Mouse (Mus musculus) ES-E14 (cell line): Measurements from ENCODE around the gene Slc38a3. TPM values are rescaled to one million over a fixed set of nuclear protein-coding genes. Genes with fewer than 3 reads are reported as not detected.
A peak's percentile ranks its signal among the peaks of the same experiment; 100 is the strongest.

Source experiments
- DNase-seq: peaks from one replicate; pipeline ENCODE4 v3.0.0-alpha.2; 2013; ENCODE audit warnings: low read depth, low spot score
- H3K27ac ChIP-seq: 2 replicates; pipeline ENCODE4 v1.5.1; 2012; ENCODE audit warnings: low read depth, mild to moderate bottlenecking, low read length, moderate library complexity, mixed read lengths; ENCODE audit not compliant: poor library complexity, insufficient read depth, severe bottlenecking
- H3K36me3 ChIP-seq: 2 replicates; pipeline ENCODE4 v1.6.1; 2012; ENCODE audit warnings: mild to moderate bottlenecking, low read length, moderate library complexity, mixed read lengths; ENCODE audit not compliant: control insufficient read depth, poor library complexity, insufficient read depth, severe bottlenecking
- H3K4me1 ChIP-seq, 2 experiments: fragments of 150-350 bp in 1 of 2; sonication (generic) in 1 of 2; 2 replicates each; pipeline ENCODE4 v1.6.1; 2012; ENCODE audit warnings: low read length in 2 of 2, mild to moderate bottlenecking in 1 of 2, mixed read lengths in 1 of 2; ENCODE audit not compliant: control insufficient read depth in 2 of 2, insufficient read depth in 2 of 2, poor library complexity in 1 of 2
- H3K4me3 ChIP-seq, 2 experiments: fragments of 150-350 bp in 1 of 2; sonication (generic) in 1 of 2; 2 replicates each; pipeline ENCODE4 v1.5.1; 2012; ENCODE audit warnings: low read length in 2 of 2, low read depth in 1 of 2, mild to moderate bottlenecking in 1 of 2, mixed read lengths in 1 of 2; ENCODE audit not compliant: insufficient read depth in 1 of 2, poor library complexity in 1 of 2, severe bottlenecking in 1 of 2
- H3K9ac ChIP-seq: 2 replicates; pipeline ENCODE4 v1.6.1; 2012; ENCODE audit warnings: low read depth, mild to moderate bottlenecking, low read length, mixed read lengths; ENCODE audit not compliant: poor library complexity, insufficient read depth, severe bottlenecking
- H3K9me3 ChIP-seq: fragments of 150-350 bp; sonication (generic); 2 replicates; pipeline ENCODE4 v1.6.1; 2012; ENCODE audit warnings: low read depth, mild to moderate bottlenecking, low read length; ENCODE audit not compliant: control insufficient read depth, insufficient read depth
- CHD2 ChIP-seq: IDR thresholded peaks from 2 replicates; pipeline ENCODE4 v1.6.1; 2014; ENCODE audit warnings: mild to moderate bottlenecking, low read depth, low read length, inconsistent platforms
- HCFC1 ChIP-seq: IDR thresholded peaks from 2 replicates; pipeline ENCODE4 v1.6.1; 2012; ENCODE audit warnings: low read length, inconsistent platforms, borderline replicate concordance; ENCODE audit not compliant: insufficient read depth
- MAFK ChIP-seq: IDR thresholded peaks from 2 replicates; pipeline ENCODE4 v1.6.1; 2014; ENCODE audit warnings: mild to moderate bottlenecking, low read depth, low read length, inconsistent platforms; ENCODE audit not compliant: insufficient read depth
- ZC3H11A ChIP-seq: IDR thresholded peaks from 2 replicates; pipeline ENCODE4 v1.6.1; 2012; ENCODE audit warnings: low read depth, mild to moderate bottlenecking, inconsistent platforms, low read length, borderline replicate concordance
- ZNF384 ChIP-seq: IDR thresholded peaks from 2 replicates; pipeline ENCODE4 v1.6.1; 2012; ENCODE audit warnings: low read depth, low read length, inconsistent platforms
- in situ Hi-C, 2 experiments: fragments of 600-800 bp; cut with MboI; formaldehyde crosslinking; loops; one replicate each; pipeline ENCODE4 v1.15.1; 2025; ENCODE audit warnings: low sequenced_read_pairs in 2 of 2, inconsistent platforms in 1 of 2; ENCODE audit not compliant: unreplicated experiment in 2 of 2
- total RNA-seq: library from RNA; depleted of rRNA; stranded (reverse); fragments of 300-350 nt; gene quantifications from 2 replicates; pipeline ENCODE4 v1.2.3, GENCODE M21; 2012

Slc38a3 gene
- total RNA-seq, 1 experiment: 2.9 TPM

GRCm38 (mm10) chr9:107631861-107632260, 37.5 kb downstream of the Slc38a3 start:
- no peak overlapping the region for H3K4me3 ChIP-seq

GRCm38 (mm10) chr9:107631311-107631826, 38.0 kb downstream of the Slc38a3 start:
- in situ Hi-C loops: no loop called here
- no peaks in the 10 kb centered on the region for H3K9me3 ChIP-seq
- TF ChIP-seq ZC3H11A (no peak), MAFK (no peak), ZNF384 (no peak), HCFC1 (no peak), CHD2 (no peak)
- H3K4me3 ChIP-seq: no peak overlapping the region
- H3K9ac ChIP-seq: no peak overlapping the region
- H3K36me3 ChIP-seq: peaks cover 1% of the 10 kb centered on the region; the same call in 1 of the 2 replicates
- H3K27ac ChIP-seq: no peak overlapping the region; the same call in 1 of the 2 replicates
- peaks cover 14 to 45% of the 10 kb centered on the region in 2 experiments; a peak in 3 of 4 replicates for H3K4me1 ChIP-seq
- DNase-seq: no peak

More at GRCm38 (mm10) chr9:107631861-107632260, 37.5 kb downstream of the Slc38a3 start:
- Histone ChIP-seq H3K36me3 (peaks cover 1% of the 10 kb centered on the region; the same call in 1 of the 2 replicates), H3K9me3 (no peaks in the 10 kb centered on the region), H3K27ac (no peak overlapping the region), H3K4me1 (peaks cover 14 to 44% of the 10 kb centered on the region in 2 experiments; a peak in 3 of 4 replicates), H3K9ac (no peak overlapping the region; the same call in 1 of the 2 replicates)
- TF ChIP-seq ZNF384 (no peak), ZC3H11A (no peak), CHD2 (no peak), HCFC1 (no peak), MAFK (no peak)
- no peak for DNase-seq
- in situ Hi-C loops: no loop called here

DNA sequence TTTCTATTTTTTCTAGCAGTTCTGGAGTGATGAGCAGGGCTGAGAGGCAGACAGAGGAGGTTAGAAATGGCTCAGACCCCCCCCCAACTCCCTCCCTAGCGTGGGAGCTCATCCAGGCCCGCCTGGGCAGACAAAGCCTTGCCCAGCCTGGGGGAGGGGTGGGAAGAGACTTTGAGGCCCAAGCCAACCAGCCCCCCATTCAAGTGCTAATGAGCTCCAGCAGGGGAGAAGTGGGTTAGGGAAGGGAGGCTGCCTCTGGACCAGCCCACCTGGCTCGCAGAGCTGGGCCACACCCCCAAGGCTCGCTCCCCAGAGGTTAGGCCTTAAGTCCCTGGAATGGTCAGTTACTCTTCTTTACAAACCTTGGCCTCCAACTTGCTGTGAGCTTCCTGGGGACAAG, 38.8 kb downstream of the Slc38a3 start:
- H3K4me3 ChIP-seq: peak overlapping the region; percentile 21 to 31; a peak in 2 of 4 replicates
- peak; percentile 96 for DNase-seq
- H3K9ac ChIP-seq: peak overlapping the region; percentile 19; the same call in 1 of the 2 replicates
- TF ChIP-seq CHD2 (0 out of 2 replicates have a peak, but pooled peaks have one; percentile 27), MAFK (no peak), ZNF384 (0 out of 2 replicates have a peak, but pooled peaks have one; percentile 11), ZC3H11A (no peak), HCFC1 (no peak; the same call in 1 of the 2 replicates)
- H3K4me1 ChIP-seq: peaks cover 14 to 50% of the 10 kb centered on the region in 2 experiments; a peak in 3 of 4 replicates
- H3K9me3 ChIP-seq: no peaks in the 10 kb centered on the region
- peaks cover 1% of the 10 kb centered on the region; the same call in 1 of the 2 replicates for H3K36me3 ChIP-seq
- peak overlapping the region; percentile 69; the same call in 1 of the 2 replicates for H3K27ac ChIP-seq
- in situ Hi-C loops: no loop called here

- Histone ChIP-seq H3K4me1 (peaks cover 14 to 54% of the 10 kb centered on the region in 2 experiments; a peak in 3 of 4 replicates), H3K27ac (peak overlapping the region; percentile 69; the same call in 1 of the 2 replicates), H3K9me3 (no peaks in the 10 kb centered on the region), H3K36me3 (peaks cover 5% of the 10 kb centered on the region; the same call in 1 of the 2 replicates), H3K9ac (peak overlapping the region; percentile 19; the same call in 1 of the 2 replicates), H3K4me3 (peak overlapping the region; percentile 21 to 31; a peak in 3 of 4 replicates)
- no peak for DNase-seq
- no peak for TF ChIP-seq ZC3H11A
- no peak for TF ChIP-seq MAFK
- no peak for TF ChIP-seq ZNF384
- TF ChIP-seq HCFC1: no peak
- no peak for TF ChIP-seq CHD2
- in situ Hi-C loops: no loop called here
Observed at GRCm38 (mm10) chr9:107629901-107630425, 39.4 kb downstream of the Slc38a3 start.
